Mouse (Mus musculus) liver, postnatal 0 days (tissue): ENCODE results near the gene Plch2. TPM values are rescaled to one million over a fixed set of nuclear protein-coding genes. Genes with fewer than 3 reads are reported as not detected.

ENCODE experiments used
- ATAC-seq: fragments of 200-750 bp; cut with Nextera tagmentation; 2 replicates; pipeline ENCODE4 v1.8.0; 2017; ENCODE audit warnings: mild to moderate bottlenecking, moderate library complexity
- DNase-seq: peaks from one replicate; pipeline ENCODE4 v3.0.0-alpha.2; 2016
- H3K27ac ChIP-seq: fragments of 300-500 bp; sonication (generic); 2 replicates; pipeline ENCODE4 v1.5.1; 2014; ENCODE audit warnings: antibody characterized with exemption, moderate library complexity, mild to moderate bottlenecking, low read depth
- H3K27me3 ChIP-seq: fragments of 300-500 bp; sonication (generic); 2 replicates; pipeline ENCODE4 v1.6.1; 2014; ENCODE audit warnings: low read length, control low read depth, mixed read lengths; ENCODE audit not compliant: insufficient read depth
- H3K36me3 ChIP-seq: fragments of 300-500 bp; sonication (generic); replicated peaks from 2 replicates; pipeline ENCODE4 v1.6.1; 2014; ENCODE audit warnings: mild to moderate bottlenecking, control low read depth, low read length, moderate library complexity, mixed read lengths; ENCODE audit not compliant: insufficient read depth
- H3K4me1 ChIP-seq: fragments of 300-500 bp; sonication (generic); 2 replicates; pipeline ENCODE4 v1.6.1; 2014; ENCODE audit warnings: antibody characterized with exemption, mild to moderate bottlenecking, control low read depth; ENCODE audit not compliant: insufficient read depth
- H3K4me2 ChIP-seq: fragments of 300-500 bp; sonication (generic); 2 replicates; pipeline ENCODE4 v1.6.1; 2014; ENCODE audit warnings: low read depth, mild to moderate bottlenecking, low read length, moderate library complexity, mixed read lengths
- H3K4me3 ChIP-seq: fragments of 300-500 bp; sonication (generic); 2 replicates; pipeline ENCODE4 v1.5.1; 2014; ENCODE audit warnings: low read depth, low read length
- H3K9ac ChIP-seq: fragments of 300-500 bp; sonication (generic); replicated peaks from 2 replicates; pipeline ENCODE4 v1.6.1; 2014; ENCODE audit warnings: mild to moderate bottlenecking, moderate library complexity
- H3K9me3 ChIP-seq: fragments of 300-500 bp; sonication (generic); 2 replicates; pipeline ENCODE4 v1.6.1; 2016; ENCODE audit warnings: mild to moderate bottlenecking, control low read depth, low read length, mixed read lengths
- CTCF ChIP-seq: sonication (generic); IDR thresholded peaks from 2 replicates; pipeline ENCODE4 v1.5.1; 2016; ENCODE audit warnings: antibody characterized with exemption, low read depth
- EP300 ChIP-seq: IDR thresholded peaks from 2 replicates; pipeline ENCODE4 v1.6.1; 2016; ENCODE audit warnings: antibody characterized with exemption, low read depth, mild to moderate bottlenecking
- WGBS: fragments of 180-500 bp; shearing (Covaris S2); extraction: QIAGEN DNeasy Blood & Tissue Kit; methylation state at CpG from one replicate; pipeline ENCODE4 v1.1.7; 2014; ENCODE audit not compliant: insufficient replicate concordance; 5-methylcytosine and 5-hydroxymethylcytosine counted together
- polyA plus RNA-seq: library from polyadenylated mRNA; unstranded; fragments of >200 nt; fragmentation: Nextera tagmentation; extraction: Ambion mirVana; gene quantifications from 2 replicates; pipeline ENCODE4 v1.2.1, GENCODE M21; 2015

The Plch2 gene
- polyA plus RNA-seq, 1 experiment from 2014 or later, result not detected

DNA sequence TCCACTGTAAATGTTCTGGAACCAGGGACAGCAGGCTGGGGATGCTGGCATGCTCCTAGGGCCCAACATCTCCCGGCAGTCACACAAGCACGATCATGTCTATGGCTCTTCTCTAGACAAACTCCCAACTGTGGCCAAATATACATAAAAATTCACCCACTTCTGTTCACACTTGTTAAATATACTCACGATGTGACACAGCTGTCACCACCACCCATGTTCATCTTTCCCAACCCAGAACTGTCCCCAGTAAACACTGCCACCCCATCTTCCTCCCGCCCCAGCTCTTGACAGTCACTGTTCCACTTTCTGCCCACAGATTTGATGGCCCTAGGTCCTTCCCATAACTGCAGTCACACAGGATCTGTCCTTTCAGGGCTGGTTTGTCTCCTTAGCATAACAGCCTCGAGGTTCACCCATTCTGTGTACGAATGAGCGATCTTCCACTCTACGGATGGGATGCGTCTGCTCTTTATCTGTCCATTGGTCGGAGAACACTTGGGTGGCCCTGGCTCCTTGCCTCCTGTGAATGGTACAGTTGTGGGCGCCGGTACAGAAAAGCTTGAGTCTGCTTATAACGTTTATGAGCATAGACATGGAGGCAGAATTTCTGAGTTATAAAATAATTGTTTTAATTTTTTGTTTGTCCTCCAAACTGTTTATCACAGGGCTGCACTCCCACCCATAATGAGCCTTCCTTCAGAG lies 99.1 kb downstream of the Plch2 start:
- no peak for DNase-seq
- Histone ChIP-seq H3K4me2 (no peak overlapping the region), H3K36me3 (no peaks in the 10 kb centered on the region), H3K4me3 (no peak overlapping the region), H3K27ac (no peak overlapping the region), H3K4me1 (peaks cover 21% of the 10 kb centered on the region), H3K9ac (no peak overlapping the region), H3K27me3 (peaks cover 84% of the 10 kb centered on the region), H3K9me3 (no peaks in the 10 kb centered on the region)
- 55% methylated on average over 13 of the region's 13 CpGs for WGBS
- TF ChIP-seq EP300 (no peak), CTCF (no peak)
- no peak for ATAC-seq

DNA sequence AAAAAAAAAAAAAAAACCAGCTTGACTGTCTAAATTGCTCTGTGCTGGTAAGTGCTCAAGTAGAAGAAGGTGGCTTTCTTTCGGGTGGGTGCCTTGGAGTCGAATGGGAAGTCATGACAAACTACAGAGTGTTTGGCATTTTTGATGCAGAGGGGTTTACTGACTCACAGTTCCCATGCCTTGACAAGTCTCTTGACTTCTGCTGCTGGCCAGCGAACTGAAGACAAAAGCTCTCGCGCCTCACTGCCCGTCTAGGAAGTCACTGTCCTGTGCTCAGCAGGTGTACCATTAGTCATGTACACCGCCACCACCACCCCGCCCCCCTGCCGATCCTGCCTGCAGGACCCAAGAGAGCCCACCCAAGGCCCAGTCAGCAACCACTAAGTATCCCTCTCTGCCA lies 100.0 kb downstream of the Plch2 start:
- H3K36me3 ChIP-seq, result no peaks in the 10 kb centered on the region
- TF ChIP-seq EP300, result no peak
- TF ChIP-seq CTCF, result no peak
- no peak overlapping the region for H3K27ac ChIP-seq
- ATAC-seq (no peak), DNase-seq (no peak)
- 43% methylated on average over 9 of the region's 9 CpGs for WGBS
- no peak overlapping the region for H3K4me3 ChIP-seq
- H3K9ac ChIP-seq, result no peak overlapping the region
- H3K4me1 ChIP-seq, result peaks cover 12% of the 10 kb centered on the region
- no peaks in the 10 kb centered on the region for H3K9me3 ChIP-seq
- H3K4me2 ChIP-seq, result no peak overlapping the region
- peaks cover 84% of the 10 kb centered on the region for H3K27me3 ChIP-seq

DNA sequence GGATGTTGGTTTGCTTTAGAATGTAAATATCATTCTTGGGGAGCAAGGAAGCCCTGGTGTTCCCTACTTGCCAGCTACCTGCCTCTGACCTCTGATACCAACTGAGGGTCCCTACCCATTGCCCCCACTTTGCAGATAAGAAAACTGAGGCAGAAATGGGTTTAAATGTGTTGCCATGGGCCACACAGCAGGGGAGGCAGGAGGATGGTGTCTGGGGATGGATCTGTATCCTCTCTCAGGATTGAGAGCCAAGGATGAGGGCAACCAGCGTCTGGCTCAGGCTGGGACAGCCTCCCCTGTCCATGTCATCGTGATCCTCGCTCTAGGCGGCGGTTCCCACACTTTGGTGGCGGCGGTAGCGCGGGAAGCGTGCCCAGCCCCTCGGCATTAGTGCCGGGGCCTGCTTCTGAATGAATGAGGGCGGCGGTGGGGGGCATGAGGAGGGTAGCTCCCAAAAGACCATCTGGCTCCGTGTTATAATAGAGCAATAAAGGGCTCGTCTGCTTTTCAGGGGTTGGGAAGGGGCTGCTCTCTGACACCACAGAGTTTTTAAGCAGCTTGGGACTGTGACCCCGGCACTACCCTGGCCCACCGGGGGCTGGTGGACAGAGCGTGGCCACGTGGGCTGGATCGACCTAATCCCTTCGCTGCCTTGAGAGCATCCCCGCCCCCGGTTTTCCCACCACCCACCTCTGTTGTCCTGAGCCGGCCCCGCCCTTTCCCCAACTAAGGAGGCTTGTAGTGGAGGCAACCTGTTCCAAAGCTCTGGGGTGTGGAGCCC lies 103.9 kb downstream of the Plch2 start:
- no peak overlapping the region for H3K27ac ChIP-seq
- no peak overlapping the region for H3K4me2 ChIP-seq
- 4% methylated on average over 26 of the region's 26 CpGs for WGBS
- no peak overlapping the region for H3K4me3 ChIP-seq
- no peaks in the 10 kb centered on the region for H3K36me3 ChIP-seq
- no peak for DNase-seq
- ATAC-seq, result no peak
- no peaks in the 10 kb centered on the region for H3K9me3 ChIP-seq
- peaks cover 79% of the 10 kb centered on the region for H3K27me3 ChIP-seq
- TF ChIP-seq EP300, result no peak
- no peak for TF ChIP-seq CTCF
- no peak overlapping the region for H3K9ac ChIP-seq
- no peaks in the 10 kb centered on the region for H3K4me1 ChIP-seq

DNA sequence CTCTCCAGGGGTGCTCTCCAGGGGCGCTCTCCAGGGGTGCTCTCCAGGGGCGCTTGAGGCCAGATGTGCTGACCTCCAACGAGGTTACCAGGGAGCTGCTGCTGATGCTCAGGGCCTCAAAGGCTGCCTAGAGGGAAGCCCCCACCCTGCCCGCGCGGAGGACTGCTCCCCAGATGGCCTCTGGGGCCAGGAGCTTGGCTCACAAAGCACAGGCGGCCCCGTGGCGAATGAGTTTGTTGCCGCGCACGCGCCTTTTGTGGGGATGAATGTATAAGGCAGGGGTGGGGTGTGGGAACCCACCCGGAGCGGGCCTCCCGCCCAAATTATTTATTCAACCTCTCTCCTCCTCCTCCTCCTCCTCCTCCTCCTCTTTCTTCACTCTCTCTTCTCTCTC lies 107.0 kb downstream of the Plch2 start:
- no peak overlapping the region for H3K4me2 ChIP-seq
- no peak for ATAC-seq
- no peak for DNase-seq
- H3K27me3 ChIP-seq, result peaks cover 64% of the 10 kb centered on the region
- no peaks in the 10 kb centered on the region for H3K9me3 ChIP-seq
- TF ChIP-seq EP300, result no peak
- no peak overlapping the region for H3K9ac ChIP-seq
- no peak overlapping the region for H3K27ac ChIP-seq
- 19% methylated on average over 16 of the region's 16 CpGs for WGBS
- no peak overlapping the region for H3K4me3 ChIP-seq
- H3K4me1 ChIP-seq, result peaks cover 5% of the 10 kb centered on the region; the same call in 1 of the 2 replicates
- no peaks in the 10 kb centered on the region for H3K36me3 ChIP-seq

DNA sequence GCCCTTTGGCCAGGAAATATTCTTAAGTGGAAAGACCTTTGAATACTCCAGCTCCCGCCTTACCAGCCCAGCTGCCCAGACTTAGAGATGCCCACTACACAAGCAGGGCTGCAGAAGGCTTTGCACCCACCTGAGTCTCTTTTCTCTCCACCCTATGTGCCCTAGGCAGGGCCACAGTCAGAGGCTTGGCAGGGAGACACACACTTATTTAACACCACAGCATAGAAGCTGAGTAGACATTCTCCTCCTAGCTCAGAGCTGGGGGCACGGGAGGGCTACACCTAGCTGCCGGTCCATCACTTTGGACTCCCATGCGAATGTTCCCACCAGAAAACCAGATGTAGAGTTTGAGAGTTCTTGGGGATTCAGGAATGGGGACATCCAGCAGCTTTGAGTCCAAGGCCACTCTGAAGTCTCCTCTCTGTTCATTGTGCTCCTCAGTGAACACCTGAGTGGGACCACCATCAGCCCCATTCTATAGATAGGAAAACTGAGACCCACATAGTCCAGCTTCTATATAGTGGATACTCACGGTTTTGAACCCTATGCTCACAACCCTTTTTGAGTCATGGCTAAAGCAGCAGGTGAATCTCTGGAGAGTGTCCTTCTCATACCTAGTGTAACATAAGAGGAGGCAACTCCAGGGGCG lies 107.5 kb downstream of the Plch2 start:
- H3K9ac ChIP-seq, result no peak overlapping the region
- peaks cover 6% of the 10 kb centered on the region; the same call in 1 of the 2 replicates for H3K4me1 ChIP-seq
- H3K27me3 ChIP-seq, result peaks cover 60% of the 10 kb centered on the region
- H3K27ac ChIP-seq, result no peak overlapping the region
- H3K4me2 ChIP-seq, result no peak overlapping the region
- 67% methylated on average over 6 of the region's 6 CpGs for WGBS
- H3K9me3 ChIP-seq, result no peaks in the 10 kb centered on the region
- no peak for TF ChIP-seq EP300
- no peak for TF ChIP-seq CTCF
- no peaks in the 10 kb centered on the region for H3K36me3 ChIP-seq
- DNase-seq (no peak), ATAC-seq (no peak)
- no peak overlapping the region for H3K4me3 ChIP-seq
